Mouse (Mus musculus) myocyte (in vitro differentiated cells): ENCODE data around the gene Cnga4.

ENCODE experiments used
- CEBPB ChIP-seq: IDR thresholded peaks from 2 replicates; pipeline ENCODE4 v1.6.1; 2011; ENCODE audit warnings: mild to moderate bottlenecking, moderate library complexity; ENCODE audit not compliant: poor library complexity, insufficient read depth, severe bottlenecking
- E2F4 ChIP-seq: IDR thresholded peaks from one replicate; pipeline ENCODE4 v1.6.1; 2011; ENCODE audit warnings: mild to moderate bottlenecking, control low read depth, moderate library complexity; ENCODE audit not compliant: insufficient read depth
- MAX ChIP-seq: IDR thresholded peaks from one replicate; pipeline ENCODE4 v1.6.1; 2011; ENCODE audit warnings: low read depth, mild to moderate bottlenecking, control low read depth
- MYOD1 ChIP-seq, 3 experiments: IDR thresholded peaks; one replicate each; pipeline ENCODE4 v1.6.1; 2011; ENCODE audit warnings: control low read depth in 2 of 3, low read depth in 2 of 3, mild to moderate bottlenecking in 2 of 3, moderate library complexity in 1 of 3; ENCODE audit not compliant: insufficient read length in 2 of 3, control insufficient read depth in 1 of 3
- MYOG ChIP-seq, 3 experiments: IDR thresholded peaks; one replicate each; pipeline ENCODE4 v1.6.1; 2011; ENCODE audit warnings: control low read depth in 2 of 3, low read depth in 2 of 3, mild to moderate bottlenecking in 2 of 3; ENCODE audit not compliant: insufficient read length in 2 of 3, control insufficient read depth in 1 of 3, insufficient read depth in 1 of 3
- POLR2A ChIP-seq: IDR thresholded peaks from one replicate; pipeline ENCODE4 v1.6.1; 2011; ENCODE audit warnings: low read depth, mild to moderate bottlenecking, control low read depth, moderate library complexity; ENCODE audit not compliant: insufficient read length
- POLR2AphosphoS2 ChIP-seq: IDR thresholded peaks from one replicate; pipeline ENCODE4 v1.6.1; 2011; ENCODE audit warnings: low read depth, control low read depth; ENCODE audit not compliant: insufficient read length
- TCF12 ChIP-seq: IDR thresholded peaks from one replicate; pipeline ENCODE4 v1.6.1; 2011; ENCODE audit warnings: mild to moderate bottlenecking, control low read depth; ENCODE audit not compliant: poor library complexity, insufficient read depth, severe bottlenecking
- USF1 ChIP-seq: IDR thresholded peaks from one replicate; pipeline ENCODE4 v1.6.1; 2011; ENCODE audit warnings: low read depth, mild to moderate bottlenecking, control low read depth, moderate library complexity

- no peak for TF ChIP-seq POLR2A
- TF ChIP-seq MYOG (IDR thresholded peaks at IDR 0.05; ENCODE audit: control insufficient read depth in 1 of 3, insufficient read depth in 1 of 3, insufficient read length in 2 of 3, low read depth in 2 of 3): no peak
- TF ChIP-seq USF1: no peak
- TF ChIP-seq MAX: no peak
- TF ChIP-seq CEBPB: no peak
- no peak for TF ChIP-seq MYOD1 (IDR thresholded peaks at IDR 0.05; ENCODE audit: control insufficient read depth in 1 of 3, insufficient read length in 2 of 3, low read depth in 2 of 3)
- no peak for TF ChIP-seq TCF12
- TF ChIP-seq E2F4: no peak
- no peak for TF ChIP-seq POLR2AphosphoS2
Measured at GRCm38 (mm10) chr7:105441426-105441825, 37.1 kb downstream of the Cnga4 start.
